Mouse (Mus musculus) layer of hippocampus, postnatal 36 days (tissue): ENCODE results near the gene Olr1. TPM values are rescaled to one million over a fixed set of nuclear protein-coding genes. Genes with fewer than 3 reads are reported as not detected.

Experiments used
- DNase-seq, 2 experiments: peaks; one replicate each; pipeline ENCODE4 v3.0.0; 2022
- total RNA-seq, 2 experiments: library from RNA; stranded (reverse); gene quantifications; 2 replicates each; pipeline ENCODE4 v1.2.3; 2021

Gene Olr1
- not detected for total RNA-seq

GRCm38 (mm10) chr6:129507024-129507423 is at the start of gene Olr1:
Olr1 (minus strand) TSS chr6:129507165.
- DNase-seq = no peak

DNA sequence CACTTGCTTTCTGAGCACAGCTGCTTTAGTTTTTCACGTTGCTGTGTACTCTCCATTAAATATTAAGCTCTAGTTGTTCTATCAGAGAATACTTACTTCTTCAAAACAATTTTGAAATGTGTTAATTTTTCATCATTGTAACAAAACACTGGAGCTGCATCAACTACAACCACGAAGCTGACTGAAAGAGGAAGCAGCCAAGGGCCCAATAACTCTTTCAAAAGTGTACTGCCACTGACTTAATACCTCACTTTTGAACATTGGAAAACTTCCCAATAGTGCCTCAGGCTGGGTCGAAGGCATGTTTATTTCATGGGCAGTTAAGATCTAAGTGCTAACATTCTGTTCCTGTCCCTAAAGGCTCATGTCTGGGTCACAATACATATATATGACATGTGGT is 41.0 kb upstream of the Olr1 start:
- DNase-seq = no peak

DNA sequence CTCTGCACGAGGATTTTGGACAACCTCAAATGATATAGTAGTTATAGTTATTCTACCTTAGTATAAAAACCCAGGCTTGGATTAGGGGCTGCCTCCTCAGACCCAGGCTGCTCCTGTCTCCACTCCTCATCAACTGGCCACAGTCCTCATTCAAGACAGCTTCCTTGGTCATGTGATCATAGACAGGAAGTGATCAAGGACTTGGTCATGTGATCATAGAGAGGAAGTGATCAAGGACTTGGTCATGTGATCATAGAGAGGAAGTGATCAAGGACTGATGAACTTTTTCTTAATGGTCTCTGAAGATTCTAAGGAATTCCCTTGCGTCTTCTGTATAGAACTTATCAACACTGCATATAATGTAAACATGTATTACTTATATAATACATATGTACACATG is 40.3 kb upstream of the Olr1 start:
- no peak for DNase-seq

GRCm38 (mm10) chr6:129543709-129544606 is 37.0 kb upstream of the Olr1 start:
- DNase-seq = peak; percentile 30 to 64

GRCm38 (mm10) chr6:129542540-129542939 is 35.6 kb upstream of the Olr1 start:
- DNase-seq = no peak

GRCm38 (mm10) chr6:129541931-129542330 is 35.0 kb upstream of the Olr1 start:
- peak in 1 of 2 experiments; percentile 18 for DNase-seq

DNA sequence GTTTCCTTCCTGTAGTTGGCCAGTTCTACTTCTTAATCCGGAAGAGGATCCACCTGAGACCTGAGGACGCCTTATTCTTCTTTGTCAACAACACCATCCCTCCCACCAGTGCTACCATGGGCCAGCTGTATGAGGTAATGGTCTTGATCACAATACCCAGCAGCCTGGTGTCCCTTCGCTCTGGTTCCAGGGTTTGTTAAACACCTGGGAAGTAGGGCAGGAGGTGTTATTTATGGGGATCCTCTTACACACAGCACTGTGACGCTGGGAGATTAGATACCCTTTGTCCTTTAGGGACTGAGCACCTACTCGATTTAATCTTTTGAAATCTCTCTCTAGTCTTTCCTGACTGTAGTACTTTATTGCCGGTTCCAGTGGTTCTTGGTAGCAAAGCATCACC is 31.6 kb upstream of the Olr1 start:
- DNase-seq = no peak

DNA sequence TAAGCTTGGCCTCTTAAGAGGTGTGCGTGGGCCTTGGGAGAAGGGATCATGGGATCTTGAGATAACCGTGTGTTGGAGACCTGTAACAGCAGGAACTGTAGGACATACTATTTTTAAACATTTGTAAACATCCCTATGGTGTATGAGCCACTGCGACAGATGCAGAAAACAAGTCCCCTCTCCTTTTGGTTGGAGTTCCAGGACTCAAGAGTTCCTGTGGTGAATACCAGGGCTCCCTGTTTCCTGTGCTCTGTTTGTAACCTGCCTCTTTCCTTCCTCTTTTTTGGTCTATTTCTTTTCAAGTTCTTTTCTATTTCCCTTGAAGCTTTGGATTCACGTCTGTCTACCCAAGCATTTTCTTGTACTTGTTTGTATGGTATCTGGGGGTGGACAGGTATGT is 28.8 kb upstream of the Olr1 start:
- no peak for DNase-seq

GRCm38 (mm10) chr6:129534627-129535190 is 27.7 kb upstream of the Olr1 start:
- DNase-seq = no peak

GRCm38 (mm10) chr6:129534057-129534456 is 27.1 kb upstream of the Olr1 start:
- no peak for DNase-seq

DNA sequence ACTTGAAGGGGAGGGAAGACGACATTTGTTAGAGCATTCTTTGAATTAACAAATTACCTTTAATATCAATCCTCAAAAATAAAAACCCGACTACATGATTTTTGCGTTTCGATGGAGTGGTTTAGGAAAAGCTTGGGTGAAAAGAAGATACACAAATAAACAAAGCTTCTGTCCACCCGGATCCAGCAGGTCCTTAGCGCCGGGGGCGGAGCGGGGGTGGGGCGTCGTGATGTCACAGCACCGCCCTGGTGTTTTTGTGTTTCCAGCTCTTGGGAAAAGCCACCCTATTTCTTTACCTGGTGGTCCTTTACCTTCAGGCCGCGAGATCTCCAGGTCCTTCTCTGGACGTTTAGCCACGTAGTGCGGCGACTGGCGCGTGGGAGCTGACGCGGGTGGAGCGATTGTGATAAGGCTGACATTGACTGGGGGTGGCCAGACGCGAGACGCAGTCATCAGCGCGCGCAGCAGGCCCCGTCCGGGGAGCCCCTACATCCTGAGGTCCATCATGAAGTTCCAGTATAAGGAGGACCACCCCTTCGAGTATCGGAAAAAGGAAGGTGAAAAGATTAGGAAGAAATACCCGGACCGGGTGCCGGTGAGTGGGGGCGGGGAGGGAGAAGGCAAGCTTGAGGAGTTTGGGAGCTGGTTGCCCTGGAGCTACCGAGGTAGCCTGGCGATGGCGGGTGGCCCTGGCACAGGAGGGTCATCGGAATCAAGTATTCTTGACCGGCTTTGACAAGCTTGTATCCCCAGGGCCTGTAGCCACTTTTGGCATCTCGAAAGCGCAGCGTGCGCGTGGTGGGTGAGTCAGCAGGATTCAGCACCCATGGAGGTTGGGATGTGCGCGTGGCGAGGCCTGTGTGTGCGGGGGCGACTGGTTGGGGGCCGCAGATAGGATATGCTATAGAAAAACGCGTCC is 26.2 kb upstream of the Olr1 start, which contains the start of gene Gabarapl1:
Gene Gabarapl1, plus strand, starts transcription at position 219 of the 919 bp plus-strand sequence.
- peak; percentile 82 to 85 for DNase-seq

DNA sequence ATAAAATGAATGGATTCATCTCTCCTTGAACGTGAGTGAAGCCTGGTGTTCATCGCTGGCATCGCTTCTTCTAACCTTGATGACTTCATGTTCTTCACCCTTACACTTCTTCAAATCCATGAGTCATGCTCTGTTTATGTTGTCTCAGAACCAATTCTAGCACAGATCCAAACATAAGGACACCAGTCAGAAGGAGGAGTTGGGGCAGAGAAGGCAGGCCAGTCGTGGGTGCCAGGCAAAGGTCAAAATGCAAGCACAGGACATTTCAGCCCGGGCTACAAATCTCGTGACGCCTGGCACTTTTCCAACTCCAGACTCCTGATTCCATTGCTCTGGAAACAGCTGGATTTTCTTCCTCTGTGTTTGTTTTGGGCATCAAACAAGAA is 25.6 kb upstream of the Olr1 start:
- DNase-seq = peak; percentile 26 to 27

- DNase-seq = no peak
Measured at GRCm38 (mm10) chr6:129530261-129530660, 23.3 kb upstream of the Olr1 start.

DNA sequence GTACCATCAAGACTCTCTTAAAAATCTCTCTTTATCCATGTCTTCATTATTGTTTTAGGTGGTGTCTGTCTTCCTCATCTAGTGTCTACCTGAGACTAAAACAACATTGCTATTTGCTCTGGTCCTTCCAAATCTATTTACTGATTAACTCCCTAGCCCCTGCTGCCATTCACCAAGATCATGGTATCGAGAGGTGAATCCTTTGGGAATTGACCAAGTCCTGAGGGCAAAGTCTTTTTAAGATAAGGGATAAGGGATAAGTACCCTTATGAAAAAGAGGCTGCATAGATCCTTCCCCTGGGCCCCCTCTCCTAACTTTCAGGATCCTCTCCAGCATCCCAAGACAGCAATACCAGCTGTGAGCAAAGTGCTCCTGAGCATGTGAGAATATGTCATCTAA is 22.6 kb upstream of the Olr1 start:
- DNase-seq = no peak

- no peak for DNase-seq
Measured at GRCm38 (mm10) chr6:129527416-129527815, 20.5 kb upstream of the Olr1 start.

DNA sequence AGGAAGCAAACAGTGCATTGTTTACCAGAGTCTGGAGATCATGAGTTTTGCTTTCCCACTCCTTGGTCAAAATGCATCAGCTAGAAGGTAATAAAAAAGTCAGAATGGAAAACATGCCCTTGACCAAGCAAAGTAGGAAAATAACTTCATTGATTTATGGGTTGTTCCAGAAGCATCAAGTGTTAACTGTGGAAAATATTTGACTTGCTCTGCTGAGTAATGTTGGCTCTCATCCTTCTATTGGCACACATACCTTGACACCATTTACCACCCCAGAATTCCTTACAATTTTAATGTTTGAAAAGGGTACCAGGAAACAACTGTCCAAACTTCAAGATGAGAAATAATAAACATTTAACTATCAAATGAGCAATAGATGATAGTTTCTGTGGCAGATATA is 19.1 kb upstream of the Olr1 start:
- no peak for DNase-seq

- DNase-seq = no peak
Measured at GRCm38 (mm10) chr6:129517752-129518408, 10.9 kb upstream of the Olr1 start.

DNA sequence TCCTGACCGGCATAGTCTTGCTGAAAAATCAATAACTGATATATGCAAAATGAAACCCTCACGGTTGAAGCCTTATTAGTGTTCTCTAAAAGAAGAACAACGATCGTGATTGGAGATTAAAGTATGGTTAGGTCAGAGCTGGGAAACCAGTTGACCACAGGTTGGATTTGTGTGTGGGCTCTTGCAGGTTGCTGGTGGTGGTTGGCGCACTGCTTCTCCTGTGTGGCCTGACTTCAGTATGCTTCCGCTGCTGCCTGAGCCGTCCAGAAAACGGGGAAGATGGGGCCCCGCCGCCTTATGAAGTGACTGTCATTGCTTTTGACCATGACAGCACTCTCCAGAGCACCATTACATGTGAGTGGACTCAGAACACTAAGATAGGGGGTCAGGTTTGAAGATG is 9.4 kb upstream of the Olr1 start:
- DNase-seq = no peak

DNA sequence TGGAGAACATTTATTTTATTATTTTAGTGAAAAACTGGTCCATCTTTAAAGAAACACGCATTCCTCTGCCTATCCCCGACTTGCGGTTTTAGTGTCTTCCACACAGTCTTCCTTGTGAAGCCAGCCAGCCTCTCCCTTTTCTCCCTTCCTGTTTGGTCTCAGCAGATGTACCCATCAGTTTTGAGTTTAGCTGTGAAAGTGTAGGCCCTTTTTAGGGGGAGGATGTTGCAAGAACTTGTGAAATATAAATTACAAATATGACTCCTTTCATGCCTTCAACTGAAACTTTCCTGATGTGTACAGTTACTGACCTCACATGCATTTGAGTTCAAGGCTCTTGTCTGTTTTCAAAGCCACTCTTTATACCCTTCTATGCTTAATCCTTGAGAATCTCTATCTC is 8.1 kb upstream of the Olr1 start:
- no peak for DNase-seq

- no peak for DNase-seq
Measured at GRCm38 (mm10) chr6:129514376-129514775, 7.4 kb upstream of the Olr1 start.

DNA sequence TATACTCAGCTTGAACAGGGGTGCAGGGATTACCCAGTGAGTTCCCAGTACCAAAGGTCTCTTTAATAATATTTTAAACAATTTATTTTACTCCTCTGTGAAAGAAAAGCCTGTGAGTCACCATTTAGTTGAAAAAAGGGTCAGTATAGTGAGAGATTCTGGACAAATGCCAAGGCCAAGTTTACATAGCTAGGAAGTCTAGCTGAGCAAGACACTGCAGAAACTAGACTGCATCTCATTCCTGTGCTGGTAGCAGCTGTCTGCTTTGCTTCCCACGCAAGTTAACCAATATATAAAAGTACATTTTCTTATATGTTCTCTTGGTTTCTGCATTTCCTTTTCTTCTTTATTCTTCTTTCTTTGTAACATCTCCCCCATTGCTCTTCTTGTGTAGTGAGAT is 6.4 kb upstream of the Olr1 start:
- DNase-seq = no peak

DNA sequence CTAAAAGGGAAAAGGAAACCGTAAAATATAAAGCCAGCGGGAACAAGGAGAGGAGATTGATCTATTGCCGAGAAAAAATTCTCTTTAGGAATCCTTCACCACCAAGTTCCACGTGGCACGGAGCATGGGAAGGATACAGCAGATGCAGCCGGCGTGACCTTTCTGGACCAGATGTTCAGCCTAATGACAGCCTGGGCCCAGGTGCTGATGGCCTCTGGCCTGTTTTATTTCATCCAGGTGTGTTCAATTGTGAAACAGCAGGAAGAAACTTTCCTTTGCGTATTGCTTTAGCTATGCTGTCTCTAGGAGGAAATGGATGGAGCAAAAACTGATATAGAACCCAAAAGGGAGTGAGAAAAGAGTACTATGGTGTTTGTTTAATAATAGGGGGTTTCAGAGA is 5.9 kb upstream of the Olr1 start:
- DNase-seq = no peak
